In the genomic region with DNA sequence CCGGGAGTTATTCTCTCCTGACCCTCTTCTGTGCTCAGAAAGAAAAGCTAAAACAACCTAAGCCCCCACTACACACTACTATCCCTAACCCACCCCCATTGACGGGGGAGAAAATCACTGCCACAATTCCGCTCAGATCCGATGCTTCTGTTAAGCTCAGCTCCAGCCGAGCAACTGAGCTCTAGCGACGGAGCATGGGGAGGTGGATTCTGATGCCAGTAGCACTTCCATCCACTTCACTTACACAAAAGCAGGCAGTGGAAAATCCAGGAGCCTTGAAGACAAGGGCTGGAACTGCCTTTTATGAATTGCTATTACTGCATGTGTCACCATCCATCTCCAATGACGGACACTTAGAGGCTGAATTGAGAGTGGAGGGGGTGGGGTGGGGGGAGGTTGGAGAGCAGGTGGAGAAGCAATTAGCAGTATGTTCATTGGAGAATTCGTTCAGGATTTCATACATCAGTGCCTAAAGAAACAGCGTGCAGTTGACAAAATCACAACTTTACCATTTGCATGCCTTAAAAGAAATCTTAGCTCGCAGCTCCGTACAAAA, we compare ENCODE assay signal across 11 mouse cellular contexts. TPM values are rescaled to one million over a fixed set of nuclear protein-coding genes. Genes with fewer than 3 reads are reported as not detected.
DNase-seq lines count a peak whose midpoint lies in the region; ATAC-seq and TF ChIP-seq lines count a peak whose summit lies in the region.
"Had no signal": no experiment of that assay in that cellular context is flagged by ENCODE, and none has a peak within 500 bp of the region (broad histone marks: within the 10 kb centered on the region; RNA-seq: fewer than 3 reads in every experiment).

No protein-coding gene starts in this region.

- no peaks in the 10 kb centered on the region for H3K9me3 ChIP-seq in hindbrain, embryonic 12.5 days (replicated peaks)
- no peaks in the 10 kb centered on the region for H3K9me3 ChIP-seq in midbrain, embryonic 14.5 days (ENCODE audit: control insufficient read depth, low read length)
- H3K9me3 ChIP-seq: G1E; limb, embryonic 13.5 days; megakaryocyte, embryonic 14.5 days had no signal

- peak overlapping the region; percentile 29 for H3K4me2 ChIP-seq in hindbrain, embryonic 12.5 days (replicated peaks)
- peak overlapping the region; percentile 33 for H3K4me2 ChIP-seq in midbrain, embryonic 14.5 days (ENCODE audit: low read length)
- H3K4me2 ChIP-seq: limb, embryonic 13.5 days had no signal

- ATAC-seq in hindbrain, embryonic 12.5 days (ENCODE audit: low FRiP score), result peak; percentile 66
- ATAC-seq in midbrain, embryonic 14.5 days (ENCODE audit: low FRiP score, low TSS enrichment), result no peak; the same call in 1 of the 2 replicates
- ATAC-seq in megakaryocyte, adult 5-6 weeks (ENCODE audit: poor library complexity, severe bottlenecking), result no peak
- ATAC-seq: inflammation-experienced regulatory T-cells, adult 6 months had no signal

- WGBS in hindbrain, embryonic 12.5 days, result 38% methylated on average over 12 of the region's 12 CpGs
- WGBS in midbrain, embryonic 14.5 days, result 48% methylated on average over 12 of the region's 12 CpGs

- H3K4me1 ChIP-seq in hindbrain, embryonic 12.5 days, result no peaks in the 10 kb centered on the region
- no peaks in the 10 kb centered on the region for H3K4me1 ChIP-seq in midbrain, embryonic 14.5 days (ENCODE audit: control insufficient read depth, insufficient read depth, low read length)
- H3K4me1 ChIP-seq: limb, embryonic 13.5 days; megakaryocyte, embryonic 14.5 days had no signal

- H3K9ac ChIP-seq in hindbrain, embryonic 12.5 days, result 0 out of 2 replicates have a peak overlapping the region, but pooled peaks have one; percentile 18
- H3K9ac ChIP-seq in midbrain, embryonic 14.5 days (replicated peaks; ENCODE audit: low read length), result no peak overlapping the region
- H3K9ac ChIP-seq: limb, embryonic 13.5 days had no signal

- no peak for TF ChIP-seq POLR2A in brain, embryonic 14.5 days (IDR thresholded peaks at IDR 0.05; ENCODE audit: borderline replicate concordance, extremely low read depth, insufficient read depth, insufficient read length, poor library complexity, severe bottlenecking)

- DNase-seq in brain, embryonic 14.5 days (ENCODE audit: low read depth), result peak; percentile 78
- DNase-seq in cerebellum, postnatal 10 days, result peak; percentile 40 to 41
- DNase-seq in midbrain, embryonic 14.5 days, result peak; percentile 26
- no peak for DNase-seq in urinary bladder, adult 18-20 months (ENCODE audit: low spot score in 2 of 2)
- no peak for DNase-seq in lung, postnatal 10 days

- no peaks in the 10 kb centered on the region for H3K27me3 ChIP-seq in hindbrain, embryonic 12.5 days
- no peaks in the 10 kb centered on the region for H3K27me3 ChIP-seq in midbrain, embryonic 14.5 days (ENCODE audit: control insufficient read depth, insufficient read depth, low read length)
- H3K27me3 ChIP-seq: limb, embryonic 13.5 days had no signal

- no peaks in the 10 kb centered on the region for H3K36me3 ChIP-seq in hindbrain, embryonic 12.5 days
- H3K36me3 ChIP-seq in midbrain, embryonic 14.5 days (ENCODE audit: control insufficient read depth, insufficient read depth, low read length), result no peaks in the 10 kb centered on the region
- H3K36me3 ChIP-seq: G1E; limb, embryonic 13.5 days had no signal

- TF ChIP-seq CTCF in brain, embryonic 14.5 days (IDR thresholded peaks at IDR 0.05; ENCODE audit: borderline replicate concordance, extremely low read depth, insufficient read depth, insufficient read length), result no peak

- H3K27ac ChIP-seq in hindbrain, embryonic 12.5 days, result peak overlapping the region; percentile 52; the same call in 1 of the 2 replicates
- H3K27ac ChIP-seq in midbrain, embryonic 14.5 days (replicated peaks; ENCODE audit: low read depth, low read length), result 0 out of 2 replicates have a peak overlapping the region, but pooled peaks have one; percentile 37
- H3K27ac ChIP-seq: limb, embryonic 13.5 days had no signal

- peak overlapping the region; percentile 10; the same call in 1 of the 2 replicates for H3K4me3 ChIP-seq in hindbrain, embryonic 12.5 days
- H3K4me3 ChIP-seq in midbrain, embryonic 14.5 days (replicated peaks; ENCODE audit: low read depth, low read length), result no peak overlapping the region; the same call in 1 of the 2 replicates
- H3K4me3 ChIP-seq: limb, embryonic 13.5 days; megakaryocyte, embryonic 14.5 days had no signal

RNA-seq across cellular contexts. Expression of gene Enox2, which starts 14.5 kb away (rescaled TPM):
- 8.9 and 9.3 TPM in 2 replicates for polyA plus RNA-seq in brain, embryonic 14.5 days (2012; rRNA removed)
- 11.7 and 12.7 TPM in 2 replicates for polyA plus RNA-seq in hindbrain, embryonic 12.5 days (2016; fragmentation: Nextera tagmentation; extraction: Ambion mirVana)
- polyA plus RNA-seq in midbrain, embryonic 14.5 days (2014; fragmentation: Nextera tagmentation; extraction: Ambion mirVana), result 6.3 and 7.9 TPM in 2 replicates
- total RNA-seq in megakaryocyte, adult 5-6 weeks (2015), result 8.2 and 8.7 TPM in 2 replicates
- total RNA-seq in megakaryocyte, adult 5-6 weeks (2017), result 11.0 and 15.7 TPM in 2 replicates

Comparison
In these comparisons a context has a peak if more than half of its experiments do, and no peak if none do; other contexts are left out.
1. DNase-seq: peak in brain, embryonic 14.5 days (single experiment), cerebellum, postnatal 10 days (2 of 2) and midbrain, embryonic 14.5 days (single experiment); none in urinary bladder, adult 18-20 months (0 of 2) and lung, postnatal 10 days (single experiment).